Mouse (Mus musculus): Measurements from ENCODE around the gene Ndufaf2. TPM values are rescaled to one million over a fixed set of nuclear protein-coding genes. Genes with fewer than 3 reads are reported as not detected.

Ndufaf2 gene
- total and polyA plus RNA-seq, 2 experiments from 2014 or later: 14.8 to 72.0 TPM

- DNase-seq (ENCODE audit: low spot score) (no peak), ATAC-seq (ENCODE audit: low FRiP score) (no peak)
- no peaks in the 10 kb centered on the region for H3K27me3 ChIP-seq (ENCODE audit: insufficient read depth, low read length)
- H3K9me3 ChIP-seq (ENCODE audit: low read length): no peaks in the 10 kb centered on the region
- no peak overlapping the region for H3K9ac ChIP-seq (replicated peaks; ENCODE audit: low read length, poor library complexity, severe bottlenecking)
- H3K4me1 ChIP-seq (ENCODE audit: insufficient read depth, low read length): no peaks in the 10 kb centered on the region
- no peak overlapping the region for H3K4me2 ChIP-seq (ENCODE audit: low read depth, low read length, poor library complexity, severe bottlenecking)
- 75% methylated on average over 1 of the region's 1 CpGs for WGBS
- no peak overlapping the region for H3K27ac ChIP-seq (ENCODE audit: low read depth, low read length)
- H3K4me3 ChIP-seq (ENCODE audit: low read depth, low read length): no peak overlapping the region
- TF ChIP-seq CTCF (IDR thresholded peaks at IDR 0.05): no peak
- no peaks in the 10 kb centered on the region for H3K36me3 ChIP-seq (ENCODE audit: insufficient read depth, low read length)
Observed at GRCm38 (mm10) chr13:107992573-107992972, 165.8 kb downstream of the Ndufaf2 start.

GRCm38 (mm10) chr13:107984641-107985040, 173.8 kb downstream of the Ndufaf2 start:
- 77% methylated on average over 5 of the region's 5 CpGs for WGBS
- no peak overlapping the region for H3K27ac ChIP-seq (ENCODE audit: low read depth, low read length)

GRCm38 (mm10) chr13:107984186-107984585, 174.2 kb downstream of the Ndufaf2 start:
- ATAC-seq (ENCODE audit: low FRiP score): no peak
- TF ChIP-seq CTCF (IDR thresholded peaks at IDR 0.05): no peak
- no peak overlapping the region for H3K4me3 ChIP-seq (ENCODE audit: low read depth, low read length)
- no peak overlapping the region for H3K4me2 ChIP-seq (ENCODE audit: low read depth, low read length, poor library complexity, severe bottlenecking)
- H3K36me3 ChIP-seq (ENCODE audit: insufficient read depth, low read length): no peaks in the 10 kb centered on the region
- H3K9ac ChIP-seq (replicated peaks; ENCODE audit: low read length, poor library complexity, severe bottlenecking): no peak overlapping the region
- 95% methylated on average over 5 of the region's 5 CpGs for WGBS
- no peaks in the 10 kb centered on the region for H3K4me1 ChIP-seq (ENCODE audit: insufficient read depth, low read length)
- H3K27me3 ChIP-seq (ENCODE audit: insufficient read depth, low read length): no peaks in the 10 kb centered on the region
- H3K27ac ChIP-seq (ENCODE audit: low read depth, low read length): no peak overlapping the region
- H3K9me3 ChIP-seq (ENCODE audit: low read length): no peaks in the 10 kb centered on the region
- DNase-seq (ENCODE audit: low spot score): no peak

More at GRCm38 (mm10) chr13:107984641-107985040, 173.8 kb downstream of the Ndufaf2 start:
- Histone ChIP-seq H3K9ac (replicated peaks; ENCODE audit: low read length, poor library complexity, severe bottlenecking) (no peak overlapping the region), H3K27me3 (ENCODE audit: insufficient read depth, low read length) (no peaks in the 10 kb centered on the region), H3K4me3 (ENCODE audit: low read depth, low read length) (no peak overlapping the region), H3K36me3 (ENCODE audit: insufficient read depth, low read length) (no peaks in the 10 kb centered on the region), H3K9me3 (ENCODE audit: low read length) (no peaks in the 10 kb centered on the region), H3K4me1 (ENCODE audit: insufficient read depth, low read length) (no peaks in the 10 kb centered on the region), H3K4me2 (ENCODE audit: low read depth, low read length, poor library complexity, severe bottlenecking) (no peak overlapping the region)
- no peak for TF ChIP-seq CTCF (IDR thresholded peaks at IDR 0.05)
- ATAC-seq (ENCODE audit: low FRiP score) (no peak), DNase-seq (ENCODE audit: low spot score) (no peak)

GRCm38 (mm10) chr13:107983231-107983847, 175.1 kb downstream of the Ndufaf2 start:
- Histone ChIP-seq H3K27ac (ENCODE audit: low read depth, low read length) (no peak overlapping the region), H3K9ac (replicated peaks; ENCODE audit: low read length, poor library complexity, severe bottlenecking) (no peak overlapping the region), H3K9me3 (ENCODE audit: low read length) (no peaks in the 10 kb centered on the region), H3K27me3 (ENCODE audit: insufficient read depth, low read length) (no peaks in the 10 kb centered on the region), H3K4me2 (ENCODE audit: low read depth, low read length, poor library complexity, severe bottlenecking) (no peak overlapping the region), H3K4me1 (ENCODE audit: insufficient read depth, low read length) (no peaks in the 10 kb centered on the region), H3K4me3 (ENCODE audit: low read depth, low read length) (no peak overlapping the region), H3K36me3 (ENCODE audit: insufficient read depth, low read length) (no peaks in the 10 kb centered on the region)
- peak; percentile 21; the same call in 1 of the 2 replicates for TF ChIP-seq CTCF (IDR thresholded peaks at IDR 0.05)
- WGBS: 94% methylated on average over 6 of the region's 6 CpGs
- DNase-seq (ENCODE audit: low spot score) (no peak), ATAC-seq (ENCODE audit: low FRiP score) (no peak)

GRCm38 (mm10) chr13:107979461-107979860, 179.0 kb downstream of the Ndufaf2 start:
- ATAC-seq (ENCODE audit: low FRiP score): no peak
- H3K9ac ChIP-seq (replicated peaks; ENCODE audit: low read length, poor library complexity, severe bottlenecking): no peak overlapping the region
- 97% methylated on average over 6 of the region's 6 CpGs for WGBS
- no peaks in the 10 kb centered on the region for H3K9me3 ChIP-seq (ENCODE audit: low read length)
- H3K4me1 ChIP-seq (ENCODE audit: insufficient read depth, low read length): no peaks in the 10 kb centered on the region
- H3K4me2 ChIP-seq (ENCODE audit: low read depth, low read length, poor library complexity, severe bottlenecking): no peak overlapping the region
- no peak overlapping the region for H3K4me3 ChIP-seq (ENCODE audit: low read depth, low read length)
- no peaks in the 10 kb centered on the region for H3K36me3 ChIP-seq (ENCODE audit: insufficient read depth, low read length)
- no peak overlapping the region for H3K27ac ChIP-seq (ENCODE audit: low read depth, low read length)
- TF ChIP-seq CTCF (IDR thresholded peaks at IDR 0.05): no peak
- H3K27me3 ChIP-seq (ENCODE audit: insufficient read depth, low read length): no peaks in the 10 kb centered on the region
- no peak for DNase-seq (ENCODE audit: low spot score)

- ATAC-seq (ENCODE audit: low FRiP score): no peak
- no peak for DNase-seq (ENCODE audit: low spot score)
- Histone ChIP-seq H3K4me1 (ENCODE audit: insufficient read depth, low read length) (no peaks in the 10 kb centered on the region), H3K9me3 (ENCODE audit: low read length) (no peaks in the 10 kb centered on the region), H3K36me3 (ENCODE audit: insufficient read depth, low read length) (no peaks in the 10 kb centered on the region), H3K4me2 (ENCODE audit: low read depth, low read length, poor library complexity, severe bottlenecking) (no peak overlapping the region), H3K4me3 (ENCODE audit: low read depth, low read length) (no peak overlapping the region), H3K9ac (replicated peaks; ENCODE audit: low read length, poor library complexity, severe bottlenecking) (no peak overlapping the region), H3K27me3 (ENCODE audit: insufficient read depth, low read length) (no peaks in the 10 kb centered on the region), H3K27ac (ENCODE audit: low read depth, low read length) (no peak overlapping the region)
- no peak for TF ChIP-seq CTCF (IDR thresholded peaks at IDR 0.05)
- 64% methylated on average over 16 of the region's 16 CpGs for WGBS
Observed at GRCm38 (mm10) chr13:107976886-107977656, 181.4 kb downstream of the Ndufaf2 start.

Measured in midbrain, postnatal 0 days (tissue).